Mouse (Mus musculus) small intestine, adult 2 months (tissue): ENCODE results near the gene Dnajc19.

Source experiments
- CTCF ChIP-seq: fragments of 200-500 bp; IDR thresholded peaks from 2 replicates; pipeline ENCODE4 v1.5.1; 2012; ENCODE audit warnings: low read depth, mild to moderate bottlenecking, control low read depth, inconsistent platforms, low read length, moderate library complexity, mixed read lengths; ENCODE audit not compliant: insufficient replicate concordance, insufficient read length; ENCODE audit errors: extremely low read depth
- POLR2A ChIP-seq: fragments of 200-500 bp; IDR thresholded peaks from 2 replicates; pipeline ENCODE4 v1.6.1; 2012; ENCODE audit warnings: low read depth, mild to moderate bottlenecking, control low read depth, inconsistent platforms, low read length, moderate library complexity

GRCm38 (mm10) chr3:34102891-34103290, 21.8 kb upstream of the Dnajc19 start:
- TF ChIP-seq CTCF = no peak
- TF ChIP-seq POLR2A = no peak
